Mouse (Mus musculus): ENCODE measurements around the gene Gpc3.

DNA sequence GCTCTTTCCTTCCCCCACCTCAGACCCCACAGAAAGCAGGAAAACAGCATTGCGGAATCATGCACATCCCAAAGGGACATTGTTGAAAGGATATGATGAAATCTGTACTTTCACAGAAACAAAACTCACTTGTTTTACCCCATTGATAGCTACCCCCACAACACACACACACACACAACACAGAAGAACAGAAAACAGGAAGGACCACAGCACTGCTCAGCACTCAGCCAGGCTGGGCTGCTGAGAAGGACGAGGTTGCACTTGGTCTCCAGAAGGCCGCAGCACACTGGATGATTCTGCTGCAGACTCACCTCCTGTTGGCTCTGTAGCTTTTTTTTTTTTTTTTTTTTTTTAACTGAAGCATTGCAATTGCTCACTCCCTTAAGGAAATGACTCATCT lies 193.9 kb downstream of the Gpc3 start:
- no peak for TF ChIP-seq ZC3H11A (IDR thresholded peaks at IDR 0.05; ENCODE audit: borderline replicate concordance, low read depth, low read length)
- TF ChIP-seq HCFC1 (IDR thresholded peaks at IDR 0.05; ENCODE audit: borderline replicate concordance, insufficient read depth, low read length): no peak
- TF ChIP-seq CHD2 (IDR thresholded peaks at IDR 0.05; ENCODE audit: low read depth, low read length): no peak
- no peak for TF ChIP-seq MAFK (IDR thresholded peaks at IDR 0.05; ENCODE audit: insufficient read depth, low read depth, low read length)
